In genomic region chr9:115746436-115746835, GRCm38 (mm10) we compare ENCODE assay signal across 19 mouse cellular contexts.
DNase-seq lines count a peak whose midpoint lies in the region; ATAC-seq and TF ChIP-seq lines count a peak whose summit lies in the region.
"Had no signal": no experiment of that assay in that cellular context is flagged by ENCODE, and none has a peak within 500 bp of the region (broad histone marks: within the 10 kb centered on the region; RNA-seq: fewer than 3 reads in every experiment).

No protein-coding gene starts in this region.

- H3K4me3 ChIP-seq in lung, postnatal 0 days (ENCODE audit: low read depth, low read length), result no peak overlapping the region
- H3K4me3 ChIP-seq: embryonic facial prominence, embryonic 15.5 days; erythroblast, embryonic 14.5 days; forebrain, embryonic 10.5 days; heart, embryonic 12.5 days; hindbrain, embryonic 15.5 days had no signal

- no peaks in the 10 kb centered on the region for H3K4me1 ChIP-seq in lung, postnatal 0 days (ENCODE audit: insufficient read depth, low read depth, low read length)
- H3K4me1 ChIP-seq: embryonic facial prominence, embryonic 15.5 days; forebrain, embryonic 10.5 days; heart, embryonic 12.5 days; hindbrain, embryonic 15.5 days had no signal

- no peak for TF ChIP-seq CTCF in lung, postnatal 0 days (IDR thresholded peaks at IDR 0.05)

- no peak overlapping the region for H3K9ac ChIP-seq in lung, postnatal 0 days (replicated peaks; ENCODE audit: low read depth)
- H3K9ac ChIP-seq: embryonic facial prominence, embryonic 15.5 days; heart, embryonic 12.5 days; hindbrain, embryonic 15.5 days had no signal

- no peaks in the 10 kb centered on the region for H3K27me3 ChIP-seq in lung, postnatal 0 days (replicated peaks; ENCODE audit: insufficient read depth, low read length)
- H3K27me3 ChIP-seq: embryonic facial prominence, embryonic 15.5 days; heart, embryonic 12.5 days; hindbrain, embryonic 15.5 days had no signal

- no peak overlapping the region for H3K4me2 ChIP-seq in lung, postnatal 0 days (replicated peaks; ENCODE audit: low read depth, low read length)
- H3K4me2 ChIP-seq: embryonic facial prominence, embryonic 15.5 days; heart, embryonic 12.5 days; hindbrain, embryonic 15.5 days had no signal

- DNase-seq in layer of hippocampus, adult 11-12 months (ENCODE audit: low spot score), result peak; percentile 7
- DNase-seq in layer of hippocampus, postnatal 14 days (ENCODE audit: low spot score in 2 of 2), result no peak
- peak; percentile 5 for DNase-seq in lung, postnatal 0 days (ENCODE audit: low spot score)
- DNase-seq in lung, adult 18-20 months, result no peak
- DNase-seq in frontal cortex, adult 2 months (ENCODE audit: extremely low spot score in 1 of 2, low spot score in 1 of 2), result no peak
- no peak for DNase-seq in cerebellum, adult 11 months
- DNase-seq: adrenal gland, postnatal 14 days; cerebellum, adult 2 months; cerebellum, postnatal 10 days; embryo, embryonic 11 days; gastrocnemius, postnatal 36 days had no signal

- H3K9me3 ChIP-seq in lung, postnatal 0 days (ENCODE audit: low read length), result no peaks in the 10 kb centered on the region
- H3K9me3 ChIP-seq: embryonic facial prominence, embryonic 15.5 days; forebrain, embryonic 10.5 days; hindbrain, embryonic 15.5 days had no signal

- 77% methylated on average over 9 of the region's 9 CpGs for whole genome bisulfite sequencing in lung, postnatal 0 days

- no peaks in the 10 kb centered on the region for H3K36me3 ChIP-seq in lung, postnatal 0 days (ENCODE audit: insufficient read depth, low read length)
- H3K36me3 ChIP-seq: embryonic facial prominence, embryonic 15.5 days; forebrain, embryonic 10.5 days; heart, embryonic 12.5 days; hindbrain, embryonic 15.5 days had no signal

- ATAC-seq in lung, postnatal 0 days, result no peak
- peak; percentile 88 to 91 for ATAC-seq in hematopoietic stem cell, adult 5-6 weeks (replicated peaks in 1 of 2; ENCODE audit: insufficient read depth in 1 of 2, low FRiP score in 2 of 2, low TSS enrichment in 1 of 2, low read depth in 1 of 2, poor library complexity in 2 of 2, severe bottlenecking in 2 of 2)
- ATAC-seq in megakaryocyte-erythroid progenitor cell, adult 5-6 weeks (replicated peaks; ENCODE audit: low FRiP score, low TSS enrichment, poor library complexity, severe bottlenecking), result 0 out of 2 replicates have a peak, but pooled peaks have one; percentile 18
- ATAC-seq: forebrain, embryonic 14.5 days had no signal

- no peak overlapping the region for H3K27ac ChIP-seq in lung, postnatal 0 days (ENCODE audit: low read length)
- H3K27ac ChIP-seq: embryonic facial prominence, embryonic 15.5 days; hindbrain, embryonic 15.5 days had no signal

- TF ChIP-seq EP300 in lung, postnatal 0 days (IDR thresholded peaks at IDR 0.05), result no peak

Comparison
In these comparisons a context has a peak if more than half of its experiments do, and no peak if none do; other contexts are left out.
1. DNase-seq: peak in layer of hippocampus, adult 11-12 months (single experiment) and lung, postnatal 0 days (single experiment); none in layer of hippocampus, postnatal 14 days (0 of 2), lung, adult 18-20 months (0 of 2), frontal cortex, adult 2 months (0 of 2) and cerebellum, adult 11 months (single experiment).